Mouse (Mus musculus) lung, adult 2 months (tissue): ENCODE data around the gene Arhgap4. TPM values are rescaled to one million over a fixed set of nuclear protein-coding genes. Genes with fewer than 3 reads are reported as not detected.

Experiments
- DNase-seq: peaks from one replicate; pipeline ENCODE4 v3.0.0; 2022
- H3K4me1 ChIP-seq: fragments of 200-500 bp; 2 replicates; pipeline ENCODE4 v1.6.1; 2011; ENCODE audit warnings: low read length; ENCODE audit not compliant: control insufficient read depth, insufficient read depth
- H3K4me3 ChIP-seq: fragments of 200-500 bp; replicated peaks from 2 replicates; pipeline ENCODE3; 2011; ENCODE audit warnings: low read depth, mild to moderate bottlenecking, control low read depth, low read length; ENCODE audit errors: extremely low read depth
- CTCF ChIP-seq: fragments of 200-500 bp; IDR thresholded peaks from 2 replicates; pipeline ENCODE4 v1.5.1; 2011; ENCODE audit warnings: mild to moderate bottlenecking, low read length, control low read depth; ENCODE audit not compliant: insufficient read depth
- POLR2A ChIP-seq: fragments of 200-500 bp; IDR thresholded peaks from 2 replicates; pipeline ENCODE4 v1.6.1; 2011; ENCODE audit warnings: low read depth, mild to moderate bottlenecking, control low read depth, low read length, borderline replicate concordance; ENCODE audit errors: extremely low read depth
- WGBS: fragments of 180-500 bp; shearing (Covaris S2); methylation state at CpG from one replicate; pipeline ENCODE4 v1.1.7; 2018; 5-methylcytosine and 5-hydroxymethylcytosine counted together
- polyA plus RNA-seq: library from polyadenylated mRNA; depleted of rRNA; stranded (reverse); fragments of >200 nt; gene quantifications from 2 replicates; pipeline ENCODE4 v1.2.3, GENCODE M21; 2012; rRNA removed

Arhgap4 gene
- polyA plus RNA-seq, 1 experiment, result 39.0 TPM

DNA sequence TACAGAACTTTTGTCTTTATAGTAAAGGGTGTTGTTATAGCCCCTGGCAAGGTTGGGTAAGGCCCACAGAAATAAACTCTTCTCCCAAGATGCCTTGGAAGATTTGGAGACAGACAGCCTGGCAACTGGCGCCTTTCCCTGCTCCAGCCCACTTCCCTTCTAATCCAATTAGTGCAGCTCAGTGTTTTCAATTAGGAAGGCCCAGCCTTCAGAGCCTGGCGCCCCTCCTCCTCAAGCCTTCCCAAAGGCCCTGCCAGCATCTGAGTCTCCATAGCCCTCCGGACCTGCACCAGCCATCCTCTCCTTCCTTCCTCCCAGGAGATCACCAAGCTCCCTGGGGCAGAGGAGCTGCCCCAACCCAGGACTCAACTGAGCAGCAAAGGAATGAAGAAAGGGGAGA is 54.4 kb downstream of the Arhgap4 start:
- TF ChIP-seq POLR2A, result no peak
- no peak for TF ChIP-seq CTCF
- DNase-seq, result no peak
- WGBS, result 36% methylated on average over 3 of the region's 3 CpGs
- no peaks in the 10 kb centered on the region for H3K4me1 ChIP-seq
- H3K4me3 ChIP-seq, result no peak overlapping the region

DNA sequence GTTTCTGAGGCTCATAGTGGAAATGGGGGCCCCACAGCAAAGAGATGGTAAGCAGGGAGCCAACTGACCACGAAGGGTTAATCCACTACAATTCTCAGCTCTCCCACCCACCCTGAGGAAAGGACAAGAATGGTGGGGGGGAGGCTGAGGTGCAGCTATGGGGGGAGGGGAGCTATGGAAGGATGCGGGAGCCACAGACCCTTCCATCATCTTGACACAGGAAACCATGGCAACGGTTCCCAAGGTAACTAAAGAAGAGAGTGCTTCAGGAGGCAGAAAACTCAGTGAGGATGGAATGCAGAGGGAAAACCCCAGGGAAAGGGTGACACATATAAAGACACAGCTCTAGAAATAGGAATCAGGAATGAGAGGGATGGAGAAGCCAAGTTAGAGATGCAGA is 57.0 kb downstream of the Arhgap4 start:
- WGBS, result 45% methylated on average over 3 of the region's 3 CpGs
- H3K4me3 ChIP-seq, result no peak overlapping the region
- DNase-seq, result no peak

DNA sequence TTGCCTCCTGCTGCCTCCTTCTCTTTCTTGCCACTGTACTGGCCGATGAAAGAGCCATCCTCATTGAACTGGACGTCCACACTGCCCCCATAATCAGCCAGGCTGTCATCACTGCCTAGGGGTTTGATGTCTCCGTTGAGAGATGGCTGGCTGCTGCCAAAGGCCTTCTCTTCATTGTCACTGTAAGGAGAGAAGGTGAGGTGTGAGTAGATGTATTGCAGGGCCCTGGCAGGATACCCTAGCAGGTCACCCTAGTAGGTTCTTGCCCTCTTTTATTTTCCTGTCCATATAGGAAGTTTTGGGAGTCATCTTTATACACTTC is 66.6 kb downstream of the Arhgap4 start:
- no peak for DNase-seq
- 49% methylated on average over 3 of the region's 3 CpGs for WGBS
- H3K4me3 ChIP-seq, result no peak overlapping the region
- H3K4me1 ChIP-seq, result no peaks in the 10 kb centered on the region
- TF ChIP-seq POLR2A, result no peak
- no peak for TF ChIP-seq CTCF

More for the DNA sequence above, 57.0 kb downstream of the Arhgap4 start:
- TF ChIP-seq POLR2A, result no peak
- TF ChIP-seq CTCF, result no peak
- no peaks in the 10 kb centered on the region for H3K4me1 ChIP-seq

DNA sequence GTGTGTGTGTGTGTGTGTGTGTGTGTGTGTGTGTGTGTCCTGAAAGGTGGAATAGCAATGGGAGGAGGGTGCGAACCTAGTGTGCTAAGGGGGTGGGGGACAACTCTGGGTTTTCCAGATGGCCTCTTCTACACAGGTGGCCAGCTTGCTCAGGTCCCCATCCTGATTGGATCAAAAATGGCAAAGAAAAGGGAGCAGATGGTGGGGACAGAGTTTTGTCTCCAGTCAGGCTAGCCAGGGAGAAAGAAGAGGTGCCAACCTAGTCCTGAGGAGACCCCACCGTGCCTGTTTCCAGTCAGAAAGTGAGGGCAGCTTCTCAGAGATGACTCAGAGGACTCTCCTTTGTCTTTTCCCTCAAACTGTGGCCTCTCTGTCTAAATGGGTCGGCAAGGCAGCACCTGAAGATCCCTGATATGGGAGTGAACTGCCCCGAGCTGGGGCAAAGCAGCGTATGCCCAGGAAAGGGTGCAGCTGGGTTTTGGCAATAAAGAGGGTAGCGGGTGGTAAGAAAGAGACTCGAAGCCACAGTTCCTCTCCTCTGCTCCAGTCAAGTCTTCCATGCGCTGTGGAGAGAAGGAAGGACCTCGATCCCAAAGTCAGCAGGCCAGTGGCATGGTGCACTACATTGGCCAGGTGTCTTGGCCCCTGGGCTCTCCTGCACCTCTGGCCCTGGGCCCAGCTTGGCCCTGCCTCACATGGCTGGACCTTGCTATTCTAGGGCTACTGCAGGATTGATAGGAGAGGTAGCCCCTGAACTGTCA is 67.2 kb downstream of the Arhgap4 start:
- no peaks in the 10 kb centered on the region for H3K4me1 ChIP-seq
- no peak for TF ChIP-seq CTCF
- no peak overlapping the region for H3K4me3 ChIP-seq
- no peak for DNase-seq
- 78% methylated on average over 9 of the region's 9 CpGs for WGBS

Other genes starting within 250 kb of the Arhgap4 start
- gene Slc6a8, start 248.7 kb downstream of the Arhgap4 start, polyA plus RNA-seq, result 47.8 and 59.1 TPM in 2 replicates
- 39.7 and 71.0 TPM in 2 replicates for gene Bcap31, start 205.7 kb downstream of the Arhgap4 start, polyA plus RNA-seq
- gene Abcd1, start 205.3 kb downstream of the Arhgap4 start, polyA plus RNA-seq, result 49.9 and 53.6 TPM in 2 replicates
- 1.3 and 1.4 TPM in 2 replicates for gene Plxnb3, start 164.8 kb downstream of the Arhgap4 start, polyA plus RNA-seq
- gene Srpk3, start 147.5 kb downstream of the Arhgap4 start, polyA plus RNA-seq, result 7.1 and 13.1 TPM in 2 replicates
- gene Idh3g, start 135.0 kb downstream of the Arhgap4 start, polyA plus RNA-seq, result 144 and 247 TPM in 2 replicates
- 153 and 171 TPM in 2 replicates for gene Ssr4, start 134.8 kb downstream of the Arhgap4 start, polyA plus RNA-seq
- gene Pdzd4, start 96.9 kb downstream of the Arhgap4 start, polyA plus RNA-seq, result 2.1 and 2.2 TPM in 2 replicates
- not detected in 2 replicates for gene Avpr2, start 29.8 kb downstream of the Arhgap4 start, polyA plus RNA-seq
- 6.6 and 9.4 TPM in 2 replicates for gene L1cam, start 25.8 kb downstream of the Arhgap4 start, polyA plus RNA-seq
- 33.3 and 42.6 TPM in 2 replicates for gene Naa10, start 74 bp upstream of the Arhgap4 start, polyA plus RNA-seq
- gene Renbp, start 9.0 kb upstream of the Arhgap4 start, polyA plus RNA-seq, result 37.5 and 42.3 TPM in 2 replicates
- 61.4 and 62.6 TPM in 2 replicates for gene Hcfc1, start 44.5 kb upstream of the Arhgap4 start, polyA plus RNA-seq
- gene Irak1, start 102.0 kb upstream of the Arhgap4 start, polyA plus RNA-seq, result 152 and 177 TPM in 2 replicates
- not detected in 2 replicates for gene Opn1mw, start 205.6 kb upstream of the Arhgap4 start, polyA plus RNA-seq
- 6.8 and 7.4 TPM in 2 replicates for gene Mecp2, start 213.5 kb upstream of the Arhgap4 start, polyA plus RNA-seq
- gene Tex28, start 246.0 kb upstream of the Arhgap4 start, polyA plus RNA-seq, result not detected in 2 replicates